Mouse (Mus musculus) thymus, adult 2 months (tissue): Measurements from ENCODE around the gene Arhgap6.

Experiments used
- CTCF ChIP-seq: fragments of 200-500 bp; IDR thresholded peaks from 2 replicates; pipeline ENCODE4 v1.5.1; 2012; ENCODE audit warnings: mild to moderate bottlenecking, control low read depth, low read length, moderate library complexity, borderline replicate concordance; ENCODE audit not compliant: control insufficient read depth, poor library complexity, insufficient read depth; ENCODE audit errors: extremely low read depth
- POLR2A ChIP-seq: fragments of 200-500 bp; IDR thresholded peaks from 2 replicates; pipeline ENCODE4 v1.6.1; 2012; ENCODE audit warnings: mild to moderate bottlenecking, low read length, control low read depth, moderate library complexity; ENCODE audit not compliant: control insufficient read depth, poor library complexity, insufficient read depth; ENCODE audit errors: extremely low read depth

GRCm38 (mm10) chrX:169299579-169299978, 504.7 kb downstream of the Arhgap6 start:
- TF ChIP-seq CTCF (no peak), POLR2A (no peak)
